Comparison of ENCODE assay signal across 23 mouse cellular contexts in genomic region chr4:143127171-143127570, GRCm38 (mm10).
"Had no signal": no experiment of that assay in that cellular context is flagged by ENCODE, and none has a peak within 500 bp of the region (broad histone marks: within the 10 kb centered on the region; RNA-seq: fewer than 3 reads in every experiment).

No protein-coding gene starts in this region.

- H3K9me3 ChIP-seq: embryonic facial prominence, embryonic 10.5 days; embryonic facial prominence, embryonic 12.5 days; embryonic facial prominence, embryonic 13.5 days; embryonic facial prominence, embryonic 15.5 days; forebrain, embryonic 10.5 days; forebrain, embryonic 12.5 days; forebrain, embryonic 13.5 days; forebrain, embryonic 15.5 days had no signal

- DNase-seq: cerebellum, adult 2 months; cerebellum, adult 8-10 months; cerebellum, adult 9-10 months; cerebellum, adult 9-11 months; cerebellum, postnatal 25 days; cerebellum, postnatal 36 days; embryo, embryonic 11 days; gastrocnemius, postnatal 10 days; gastrocnemius, postnatal 14 days; gastrocnemius, postnatal 25 days; gastrocnemius, postnatal 36 days; heart, adult 18-20 months; heart, adult 2 months had no signal

- H3K4me1 ChIP-seq: embryonic facial prominence, embryonic 10.5 days; embryonic facial prominence, embryonic 13.5 days; embryonic facial prominence, embryonic 15.5 days; forebrain, embryonic 10.5 days; forebrain, embryonic 12.5 days; forebrain, embryonic 13.5 days had no signal

- H3K27me3 ChIP-seq: embryonic facial prominence, embryonic 12.5 days; embryonic facial prominence, embryonic 13.5 days; embryonic facial prominence, embryonic 15.5 days; forebrain, embryonic 12.5 days; forebrain, embryonic 13.5 days; forebrain, embryonic 15.5 days had no signal

- H3K27ac ChIP-seq: embryonic facial prominence, embryonic 10.5 days; embryonic facial prominence, embryonic 12.5 days; embryonic facial prominence, embryonic 13.5 days; embryonic facial prominence, embryonic 15.5 days; forebrain, embryonic 10.5 days; forebrain, embryonic 12.5 days; forebrain, embryonic 13.5 days; forebrain, embryonic 15.5 days; gastrocnemius, adult 2 months; heart, adult 2 months had no signal

- H3K4me3 ChIP-seq: embryonic facial prominence, embryonic 10.5 days; embryonic facial prominence, embryonic 12.5 days; embryonic facial prominence, embryonic 13.5 days; embryonic facial prominence, embryonic 15.5 days; erythroblast, embryonic 14.5 days; forebrain, embryonic 10.5 days; forebrain, embryonic 12.5 days; forebrain, embryonic 13.5 days; forebrain, embryonic 15.5 days; gastrocnemius, adult 2 months; heart, adult 2 months had no signal
